Mouse (Mus musculus): Measurements from ENCODE around the gene Dab2ip. TPM values are rescaled to one million over a fixed set of nuclear protein-coding genes. Genes with fewer than 3 reads are reported as not detected.

Gene Dab2ip
- polyA plus RNA-seq, 1 experiment: 46.9 TPM

DNA sequence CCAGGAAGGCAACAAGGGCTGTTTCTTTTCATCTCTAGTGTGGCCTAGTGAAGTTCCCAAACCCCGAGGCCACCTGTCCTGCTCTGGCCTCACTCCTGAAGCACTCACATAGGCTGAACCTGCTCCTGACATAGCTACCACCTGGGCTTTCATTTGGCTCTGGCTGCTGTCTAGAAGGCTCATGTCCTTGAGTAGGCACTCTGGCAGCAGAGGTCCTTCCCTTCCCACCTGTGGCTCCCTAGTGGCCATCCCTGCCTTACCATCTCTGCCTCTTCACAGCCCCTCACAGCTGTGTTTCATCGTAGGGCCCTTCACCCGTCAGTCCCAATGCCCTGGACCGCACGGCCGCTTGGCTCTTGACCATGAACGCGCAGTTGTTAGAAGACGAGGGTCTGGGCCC lies 162.9 kb downstream of the Dab2ip start:
- H3K79me2 ChIP-seq (ENCODE audit: control insufficient read depth, insufficient read depth): no peaks in the 10 kb centered on the region
- H3K4me2 ChIP-seq (ENCODE audit: low read depth): no peak overlapping the region
- H3K27me3 ChIP-seq (ENCODE audit: control insufficient read depth, insufficient read depth, insufficient read length): no peaks in the 10 kb centered on the region
- no peak for TF ChIP-seq CEBPB (IDR thresholded peaks at IDR 0.05; ENCODE audit: insufficient read depth, poor library complexity, severe bottlenecking)
- no peak for TF ChIP-seq TCF3 (IDR thresholded peaks at IDR 0.05; ENCODE audit: insufficient read length, low read depth)
- TF ChIP-seq E2F4 (IDR thresholded peaks at IDR 0.05; ENCODE audit: insufficient read depth): no peak
- no peak for TF ChIP-seq USF1 (IDR thresholded peaks at IDR 0.05; ENCODE audit: low read depth)
- no peak for TF ChIP-seq POLR2AphosphoS2 (IDR thresholded peaks at IDR 0.05; ENCODE audit: insufficient read length, low read depth)
- TF ChIP-seq MAX (IDR thresholded peaks at IDR 0.05; ENCODE audit: low read depth): no peak
- TF ChIP-seq MYOG (IDR thresholded peaks at IDR 0.05; ENCODE audit: control insufficient read depth in 1 of 3, insufficient read depth in 1 of 3, insufficient read length in 2 of 3, low read depth in 2 of 3): no peak
- TF ChIP-seq SRF (IDR thresholded peaks at IDR 0.05; ENCODE audit: control insufficient read depth, insufficient read length, low read depth): no peak
- no peak for TF ChIP-seq POLR2A (IDR thresholded peaks at IDR 0.05; ENCODE audit: insufficient read length, low read depth)
- TF ChIP-seq MYOD1 (IDR thresholded peaks at IDR 0.05; ENCODE audit: control insufficient read depth in 1 of 3, insufficient read length in 2 of 3, low read depth in 2 of 3): no peak
- H3ac ChIP-seq (ENCODE audit: control insufficient read depth, insufficient read length): no peak overlapping the region
- H3K4me3 ChIP-seq: no peak overlapping the region
- peaks cover 19% of the 10 kb centered on the region for H3K36me3 ChIP-seq (ENCODE audit: control insufficient read depth, insufficient read depth)

DNA sequence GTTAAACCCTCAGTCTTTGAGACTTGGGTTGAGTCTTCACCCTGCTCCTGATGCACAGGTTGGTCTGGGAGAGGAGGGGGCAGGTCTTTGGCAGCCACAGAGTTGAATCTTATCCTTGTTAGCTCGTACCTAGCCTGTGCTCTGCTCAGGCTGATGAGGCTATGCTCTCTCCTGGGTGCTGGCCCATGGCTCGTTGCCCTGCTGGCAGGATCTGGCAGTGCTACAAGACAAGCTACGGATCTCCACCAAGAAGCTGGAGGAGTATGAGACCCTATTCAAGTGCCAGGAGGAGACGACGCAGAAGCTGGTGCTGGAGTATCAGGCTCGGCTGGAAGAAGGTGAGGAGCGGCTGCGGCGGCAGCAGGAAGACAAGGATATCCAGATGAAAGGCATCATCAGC lies 164.8 kb downstream of the Dab2ip start:
- no peaks in the 10 kb centered on the region for H3K27me3 ChIP-seq (ENCODE audit: control insufficient read depth, insufficient read depth, insufficient read length)
- no peak for TF ChIP-seq TCF12 (IDR thresholded peaks at IDR 0.05; ENCODE audit: insufficient read depth, poor library complexity, severe bottlenecking)
- no peak for TF ChIP-seq MYOG (IDR thresholded peaks at IDR 0.05; ENCODE audit: control insufficient read depth in 1 of 3, insufficient read depth in 1 of 3, insufficient read length in 2 of 3, low read depth in 2 of 3)
- TF ChIP-seq CEBPB (IDR thresholded peaks at IDR 0.05; ENCODE audit: insufficient read depth, poor library complexity, severe bottlenecking): no peak
- TF ChIP-seq SRF (IDR thresholded peaks at IDR 0.05; ENCODE audit: control insufficient read depth, insufficient read length, low read depth): no peak
- no peak for TF ChIP-seq TCF3 (IDR thresholded peaks at IDR 0.05; ENCODE audit: insufficient read length, low read depth)
- H3ac ChIP-seq (ENCODE audit: control insufficient read depth, insufficient read length): no peak overlapping the region
- H3K79me2 ChIP-seq (ENCODE audit: control insufficient read depth, insufficient read depth): no peaks in the 10 kb centered on the region
- H3K4me3 ChIP-seq: no peak overlapping the region
- H3K36me3 ChIP-seq (ENCODE audit: control insufficient read depth, insufficient read depth): peaks cover 38% of the 10 kb centered on the region
- no peak overlapping the region for H3K4me2 ChIP-seq (ENCODE audit: low read depth)

DNA sequence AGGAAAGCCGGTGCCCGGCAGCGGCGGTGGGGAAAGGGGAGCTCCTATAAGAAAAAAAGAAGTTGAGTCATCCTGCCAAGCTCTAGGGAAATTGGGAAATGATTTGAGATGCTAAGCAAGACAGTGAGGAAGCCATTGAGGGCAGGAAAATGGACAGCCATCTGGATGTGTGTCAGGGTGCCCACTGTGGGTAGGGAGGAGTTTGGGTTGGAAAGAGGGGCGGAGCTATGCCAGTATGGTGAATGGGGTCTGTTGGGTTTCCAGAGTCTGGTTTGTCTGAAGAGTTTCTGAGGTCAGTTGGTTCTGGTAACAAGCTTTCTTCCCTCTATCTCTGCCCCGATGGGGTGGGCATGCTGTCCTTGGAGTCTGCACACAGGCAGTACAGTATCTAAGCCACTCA lies 165.2 kb downstream of the Dab2ip start:
- no peaks in the 10 kb centered on the region for H3K27me3 ChIP-seq (ENCODE audit: control insufficient read depth, insufficient read depth, insufficient read length)
- no peak overlapping the region for H3K4me3 ChIP-seq
- H3ac ChIP-seq (ENCODE audit: control insufficient read depth, insufficient read length): no peak overlapping the region
- H3K36me3 ChIP-seq (ENCODE audit: control insufficient read depth, insufficient read depth): peaks cover 39% of the 10 kb centered on the region
- TF ChIP-seq POLR2AphosphoS2 (IDR thresholded peaks at IDR 0.05; ENCODE audit: insufficient read length, low read depth) (no peak), USF1 (IDR thresholded peaks at IDR 0.05; ENCODE audit: low read depth) (no peak), MAX (IDR thresholded peaks at IDR 0.05; ENCODE audit: low read depth) (no peak), CEBPB (IDR thresholded peaks at IDR 0.05; ENCODE audit: insufficient read depth, poor library complexity, severe bottlenecking) (no peak), REST (IDR thresholded peaks at IDR 0.05; ENCODE audit: insufficient read depth, insufficient read length) (no peak), MYOD1 (IDR thresholded peaks at IDR 0.05; ENCODE audit: control insufficient read depth in 1 of 3, insufficient read length in 2 of 3, low read depth in 2 of 3) (no peak), E2F4 (IDR thresholded peaks at IDR 0.05; ENCODE audit: insufficient read depth) (no peak), SRF (IDR thresholded peaks at IDR 0.05; ENCODE audit: control insufficient read depth, insufficient read length, low read depth) (no peak), TCF12 (IDR thresholded peaks at IDR 0.05; ENCODE audit: insufficient read depth, poor library complexity, severe bottlenecking) (no peak), TCF3 (IDR thresholded peaks at IDR 0.05; ENCODE audit: insufficient read length, low read depth) (no peak), POLR2A (IDR thresholded peaks at IDR 0.05; ENCODE audit: insufficient read length, low read depth) (no peak), MYOG (IDR thresholded peaks at IDR 0.05; ENCODE audit: control insufficient read depth in 1 of 3, insufficient read depth in 1 of 3, insufficient read length in 2 of 3, low read depth in 2 of 3) (no peak)
- H3K79me2 ChIP-seq (ENCODE audit: control insufficient read depth, insufficient read depth): no peaks in the 10 kb centered on the region
- H3K4me2 ChIP-seq (ENCODE audit: low read depth): no peak overlapping the region

GRCm38 (mm10) chr2:35723691-35724090 lies 165.6 kb downstream of the Dab2ip start:
- no peak overlapping the region for H3ac ChIP-seq (ENCODE audit: control insufficient read depth, insufficient read length)
- no peak overlapping the region for H3K4me3 ChIP-seq
- H3K4me2 ChIP-seq (ENCODE audit: low read depth): no peak overlapping the region
- no peaks in the 10 kb centered on the region for H3K27me3 ChIP-seq (ENCODE audit: control insufficient read depth, insufficient read depth, insufficient read length)
- TF ChIP-seq SRF (IDR thresholded peaks at IDR 0.05; ENCODE audit: control insufficient read depth, insufficient read length, low read depth) (no peak), TCF3 (IDR thresholded peaks at IDR 0.05; ENCODE audit: insufficient read length, low read depth) (no peak)
- H3K36me3 ChIP-seq (ENCODE audit: control insufficient read depth, insufficient read depth): peaks cover 39% of the 10 kb centered on the region
- no peaks in the 10 kb centered on the region for H3K79me2 ChIP-seq (ENCODE audit: control insufficient read depth, insufficient read depth)

DNA sequence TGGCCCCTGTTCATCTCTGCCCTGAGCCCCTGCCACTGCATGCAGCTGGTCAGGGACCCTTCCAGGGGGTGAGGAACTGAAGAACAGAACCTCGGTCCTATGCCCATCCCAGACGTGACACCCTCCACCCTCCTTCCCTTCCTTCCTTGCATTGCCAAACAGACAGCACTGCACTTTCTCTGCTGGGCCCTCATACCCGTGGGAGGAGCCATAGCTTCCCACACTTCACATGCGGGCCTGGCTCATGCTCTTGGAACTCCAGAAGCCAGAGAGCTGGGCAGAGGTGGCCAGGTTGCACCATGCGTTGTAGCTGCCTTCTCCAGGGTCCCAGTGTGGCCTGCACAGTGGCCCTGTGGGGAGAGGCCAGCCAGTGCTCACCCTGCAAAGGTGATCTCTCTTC lies 170.6 kb downstream of the Dab2ip start:
- Histone ChIP-seq H3K4me3 (no peak overlapping the region), H3K27me3 (ENCODE audit: control insufficient read depth, insufficient read depth, insufficient read length) (no peaks in the 10 kb centered on the region), H3K4me2 (ENCODE audit: low read depth) (no peak overlapping the region), H3ac (ENCODE audit: control insufficient read depth, insufficient read length) (no peak overlapping the region), H3K79me2 (ENCODE audit: control insufficient read depth, insufficient read depth) (no peaks in the 10 kb centered on the region), H3K36me3 (ENCODE audit: control insufficient read depth, insufficient read depth) (peaks cover 26% of the 10 kb centered on the region)
- no peak for TF ChIP-seq USF1 (IDR thresholded peaks at IDR 0.05; ENCODE audit: low read depth)
- TF ChIP-seq CEBPB (IDR thresholded peaks at IDR 0.05; ENCODE audit: insufficient read depth, poor library complexity, severe bottlenecking): no peak
- TF ChIP-seq MYOD1 (IDR thresholded peaks at IDR 0.05; ENCODE audit: control insufficient read depth in 1 of 3, insufficient read length in 2 of 3, low read depth in 2 of 3): no peak
- TF ChIP-seq POLR2A (IDR thresholded peaks at IDR 0.05; ENCODE audit: insufficient read length, low read depth): no peak
- no peak for TF ChIP-seq REST (IDR thresholded peaks at IDR 0.05; ENCODE audit: insufficient read depth, insufficient read length)
- no peak for TF ChIP-seq TCF12 (IDR thresholded peaks at IDR 0.05; ENCODE audit: insufficient read depth, poor library complexity, severe bottlenecking)
- TF ChIP-seq MYOG (IDR thresholded peaks at IDR 0.05; ENCODE audit: control insufficient read depth in 1 of 3, insufficient read depth in 1 of 3, insufficient read length in 2 of 3, low read depth in 2 of 3): no peak
- no peak for TF ChIP-seq POLR2AphosphoS2 (IDR thresholded peaks at IDR 0.05; ENCODE audit: insufficient read length, low read depth)
- TF ChIP-seq E2F4 (IDR thresholded peaks at IDR 0.05; ENCODE audit: insufficient read depth): no peak
- TF ChIP-seq TCF3 (IDR thresholded peaks at IDR 0.05; ENCODE audit: insufficient read length, low read depth): no peak
- TF ChIP-seq MAX (IDR thresholded peaks at IDR 0.05; ENCODE audit: low read depth): no peak
- TF ChIP-seq SRF (IDR thresholded peaks at IDR 0.05; ENCODE audit: control insufficient read depth, insufficient read length, low read depth): no peak

All from myocyte (in vitro differentiated cells).